Mouse (Mus musculus) lung, postnatal 4 days (tissue): ENCODE measurements around the gene Abr.

Experiments used
- DNase-seq, 2 experiments: peaks; one replicate each; pipeline ENCODE4 v3.0.0; 2021

Abr gene

DNA sequence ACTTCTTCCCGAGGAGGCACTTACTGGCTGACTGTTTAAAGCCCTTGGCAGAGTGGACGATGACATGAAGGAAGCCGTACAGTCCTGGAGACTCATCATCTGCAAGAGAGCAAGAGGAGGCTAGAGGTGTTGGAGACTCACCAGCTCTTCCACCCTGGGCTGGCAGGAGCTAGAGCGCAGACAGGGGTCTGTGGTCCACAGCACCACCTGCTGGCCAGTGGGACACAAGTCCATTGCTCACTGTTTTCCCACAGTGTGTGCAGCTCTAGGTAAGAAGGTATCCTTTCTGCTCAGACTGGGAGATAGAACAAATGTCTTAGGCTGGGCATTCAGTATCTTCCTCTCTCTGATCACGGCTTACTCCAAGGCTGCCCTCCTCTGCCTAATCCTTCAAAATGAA lies 167.6 kb downstream of the Abr start:
- DNase-seq: peak; percentile 73 to 78

DNA sequence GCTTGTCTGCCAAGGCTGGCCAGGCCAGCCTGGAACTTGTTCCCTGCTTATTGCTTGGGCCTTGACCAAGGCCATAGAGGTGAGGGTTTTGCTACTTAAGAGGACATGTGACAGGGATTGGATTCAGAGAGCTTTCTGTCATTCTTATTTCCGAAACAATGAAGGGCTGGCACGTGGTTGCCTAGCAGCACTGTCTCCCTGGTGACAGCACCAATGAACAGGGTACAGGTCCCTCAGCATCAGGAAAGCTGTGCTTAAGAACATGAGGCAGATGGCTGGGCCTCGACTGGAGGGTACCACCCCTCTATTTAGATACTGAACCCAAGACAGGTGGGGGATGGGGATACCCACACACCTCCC lies 171.9 kb downstream of the Abr start:
- DNase-seq: no peak

DNA sequence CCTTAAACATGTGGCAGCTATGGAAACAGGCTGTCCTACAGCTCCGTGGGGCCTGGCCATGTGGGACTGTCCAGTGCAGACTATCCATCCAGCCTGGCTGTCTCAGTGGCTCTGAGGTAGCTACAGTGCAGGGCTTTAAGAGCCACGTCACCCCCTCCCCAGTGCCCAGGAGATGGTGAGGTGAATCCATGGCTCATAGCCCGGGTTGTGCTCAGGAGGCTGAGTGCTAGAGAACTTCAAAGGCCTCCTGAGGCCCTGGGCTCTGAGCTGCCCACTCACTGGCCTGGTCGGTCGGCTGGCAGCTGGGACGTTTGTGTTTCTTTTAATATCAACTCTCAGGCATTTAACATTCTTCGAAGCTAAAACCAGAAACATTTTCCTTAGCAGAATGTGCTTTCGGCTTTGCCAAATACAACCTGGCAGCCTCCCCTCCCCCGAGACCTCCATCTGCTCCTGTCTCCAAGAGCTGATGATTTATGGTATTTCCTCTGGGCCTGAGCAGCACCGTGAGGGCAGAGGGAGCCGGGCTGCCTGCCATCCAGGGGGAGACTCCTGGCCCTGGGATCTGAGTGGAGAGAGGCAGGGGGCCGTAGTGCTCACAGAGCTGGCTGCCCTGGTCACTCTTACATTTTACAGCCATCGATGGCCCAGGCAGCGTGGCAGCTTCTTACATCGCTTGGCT lies 172.5 kb downstream of the Abr start:
- DNase-seq: no peak

GRCm38 (mm10) chr11:76446251-76446650 lies 175.9 kb downstream of the Abr start:
- DNase-seq: no peak

DNA sequence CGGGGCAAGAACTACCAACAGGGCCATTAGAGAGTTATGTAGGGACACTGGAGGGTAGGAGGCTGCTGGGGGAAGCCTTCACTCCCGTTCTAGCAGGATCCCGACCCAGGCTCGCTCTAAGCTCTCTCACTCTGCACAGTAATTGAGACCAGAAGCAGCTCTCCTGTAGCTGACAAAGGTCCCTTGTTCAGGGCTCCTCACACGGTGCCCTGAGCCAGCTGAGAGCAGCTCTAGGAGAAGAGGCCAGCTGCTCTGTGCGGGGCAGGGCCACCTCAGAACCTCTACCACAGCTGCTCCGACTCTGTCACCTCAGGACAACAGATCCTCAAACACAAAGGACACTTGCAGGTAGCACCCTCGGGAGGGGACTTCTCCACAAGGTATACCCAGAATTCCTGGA lies 176.7 kb downstream of the Abr start:
- no peak for DNase-seq

GRCm38 (mm10) chr11:76439666-76440065 lies 182.4 kb downstream of the Abr start:
- DNase-seq: no peak

GRCm38 (mm10) chr11:76436864-76437437 lies 185.2 kb downstream of the Abr start:
- peak; percentile 73 to 85 for DNase-seq

GRCm38 (mm10) chr11:76436009-76436408 lies 186.1 kb downstream of the Abr start:
- DNase-seq: no peak

DNA sequence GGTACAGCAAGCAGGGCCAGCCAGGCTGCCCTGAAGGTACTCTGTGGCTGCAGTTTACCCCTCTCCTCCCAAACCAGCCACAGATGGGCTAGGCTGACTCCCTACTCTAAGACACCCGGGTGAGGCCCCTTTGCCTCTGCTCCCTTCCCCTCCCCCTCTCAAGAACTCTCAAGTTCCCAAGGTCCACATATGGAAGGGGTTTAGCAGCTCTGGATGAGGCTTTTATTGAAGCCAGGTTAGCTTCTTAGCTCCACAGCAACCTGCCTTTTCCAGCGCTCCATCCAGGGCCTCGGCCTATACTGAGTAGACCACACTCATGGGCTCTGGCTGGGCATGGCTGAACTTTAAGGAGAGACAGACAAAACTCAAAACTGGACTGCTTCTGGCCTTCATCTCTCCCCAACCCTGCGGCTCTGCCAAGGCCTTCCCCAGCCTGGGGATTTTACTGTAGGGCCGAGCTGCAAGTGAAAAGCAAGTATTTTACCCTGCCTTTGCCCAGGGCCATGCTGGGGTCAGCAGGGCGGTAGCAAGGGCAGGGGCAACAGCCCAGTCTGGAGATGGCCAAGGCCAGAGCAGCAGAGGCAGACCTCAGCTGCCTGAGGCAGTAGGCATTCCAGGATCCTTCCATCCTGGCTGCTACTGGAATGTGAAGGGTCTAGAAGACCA lies 192.0 kb downstream of the Abr start:
- DNase-seq: no peak

- DNase-seq: no peak
Observed at GRCm38 (mm10) chr11:76429556-76429955, 192.6 kb downstream of the Abr start.

DNA sequence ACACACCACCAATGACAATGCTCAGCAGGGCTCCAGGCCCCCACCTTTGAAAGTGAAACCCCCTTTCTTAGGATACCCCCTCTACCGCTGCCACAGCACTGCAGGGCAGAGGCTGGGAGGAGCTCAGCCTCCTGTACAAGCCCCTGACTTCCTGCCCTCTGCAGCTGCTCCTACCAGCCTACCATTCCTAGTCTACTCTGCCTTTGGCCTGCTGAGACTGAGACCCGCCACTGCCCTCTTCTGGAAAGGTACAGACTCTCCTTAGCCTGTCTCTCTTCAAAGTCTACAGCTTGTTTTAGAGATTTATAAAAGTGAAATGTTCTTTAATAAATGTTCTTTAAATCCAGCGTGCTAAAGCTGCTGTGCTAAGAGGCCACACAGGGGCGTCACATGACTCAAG lies 193.1 kb downstream of the Abr start:
- no peak for DNase-seq

DNA sequence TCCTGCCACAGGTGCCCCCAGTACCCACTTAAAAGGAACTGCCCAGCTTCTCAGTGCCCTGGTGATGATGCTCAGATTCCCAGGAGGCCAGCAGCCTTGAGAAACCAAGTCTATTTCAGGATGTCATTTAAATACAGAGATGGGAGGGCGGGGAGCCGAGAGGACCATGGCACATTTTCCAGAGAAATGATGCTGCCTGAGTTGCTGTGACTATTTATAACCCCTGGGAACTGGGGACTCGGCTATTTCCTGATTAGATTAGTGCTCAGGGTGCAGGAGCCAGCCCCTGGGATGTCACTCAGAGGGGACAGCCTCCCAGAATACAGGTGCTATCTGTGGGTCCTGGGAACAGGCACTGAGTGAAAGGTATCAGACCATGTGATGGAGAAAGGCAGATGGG lies 194.3 kb downstream of the Abr start:
- no peak for DNase-seq

DNA sequence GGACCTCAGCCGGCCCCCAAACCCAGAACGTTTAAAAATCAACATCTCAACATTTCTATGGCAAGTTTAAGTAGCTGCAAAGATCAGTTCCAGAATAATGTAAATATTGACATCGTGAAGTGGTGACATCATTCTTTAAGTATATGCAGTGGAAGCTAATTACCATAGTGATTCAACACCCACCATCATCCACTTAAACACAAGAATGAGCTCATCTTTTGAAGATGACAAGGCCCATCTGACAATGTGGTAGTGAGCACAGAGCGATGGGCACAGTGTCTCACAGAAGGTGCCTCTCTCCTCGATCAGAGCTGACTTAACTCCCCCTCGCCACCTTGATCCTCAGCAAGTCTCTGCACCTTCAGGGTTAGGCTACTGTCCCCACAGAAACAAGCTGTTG lies 196.4 kb downstream of the Abr start:
- DNase-seq: no peak

DNA sequence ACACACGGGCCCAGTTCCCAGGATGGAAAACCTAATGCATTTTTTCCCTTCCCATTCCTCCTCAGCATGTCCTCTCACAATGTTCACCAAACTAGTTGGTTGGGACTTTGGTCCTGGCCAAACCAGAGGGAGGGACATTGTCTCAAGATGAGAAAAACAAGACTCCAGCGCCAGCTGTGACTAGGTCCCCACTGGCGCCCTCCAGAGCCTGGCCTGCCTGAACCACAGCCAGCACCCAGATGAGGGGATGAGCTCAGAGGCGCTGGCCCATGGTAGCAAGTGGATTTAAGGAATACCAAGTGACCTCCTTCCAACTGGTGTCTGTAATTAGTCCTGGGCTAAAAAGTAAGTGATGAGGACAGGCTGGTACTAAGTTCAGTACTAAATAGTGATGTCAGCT lies 201.2 kb downstream of the Abr start:
- DNase-seq: peak; percentile 34 to 62

DNA sequence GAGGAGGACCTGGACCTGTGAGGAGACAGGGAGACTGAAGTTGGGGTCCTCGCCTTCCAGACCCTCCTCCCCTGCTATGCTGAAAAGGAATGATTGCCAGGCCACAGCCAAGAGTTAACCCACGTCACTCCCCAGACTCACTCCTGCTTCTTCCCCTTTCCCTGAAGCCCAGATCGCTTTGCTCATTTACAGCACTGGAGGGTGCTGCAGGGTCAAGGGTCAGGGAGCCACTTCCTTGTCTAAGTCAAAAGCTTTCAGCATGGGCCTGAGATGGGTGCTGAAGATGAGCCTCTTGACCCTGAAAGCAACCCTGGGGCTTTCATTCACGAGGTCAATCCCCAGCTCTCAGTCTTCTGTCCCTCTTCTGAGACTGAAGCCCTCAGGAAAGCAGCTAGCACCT lies 202.9 kb downstream of the Abr start:
- peak in 1 of 2 experiments; percentile 65 for DNase-seq

- no peak for DNase-seq
Observed at GRCm38 (mm10) chr11:76418423-76418822, 203.7 kb downstream of the Abr start.

- DNase-seq: no peak
Observed at GRCm38 (mm10) chr11:76415985-76416384, 206.1 kb downstream of the Abr start.

GRCm38 (mm10) chr11:76415001-76415400 lies 207.1 kb downstream of the Abr start:
- no peak for DNase-seq

GRCm38 (mm10) chr11:76413202-76413601 lies 208.9 kb downstream of the Abr start:
- peak in 1 of 2 experiments; percentile 50 for DNase-seq

DNA sequence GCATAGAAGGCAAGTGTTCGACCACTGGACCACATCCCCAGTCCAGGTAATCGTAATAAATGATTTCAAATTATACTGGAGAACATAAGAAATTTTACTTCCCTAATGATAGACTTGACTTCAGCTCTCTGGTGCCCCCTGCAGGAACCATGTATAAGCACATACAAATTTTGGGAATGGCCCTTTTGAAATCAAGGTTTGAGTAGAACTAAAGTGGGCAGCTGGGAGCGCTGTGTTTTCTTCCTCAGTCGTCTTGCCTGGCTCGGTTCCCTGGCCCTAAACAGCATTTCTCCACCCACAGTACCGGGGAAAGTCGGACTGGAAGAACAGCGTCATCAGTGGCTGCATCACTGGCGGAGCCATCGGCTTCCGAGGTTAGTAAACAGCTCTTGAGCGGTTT lies 211.3 kb downstream of the Abr start:
- peak; percentile 72 to 78 for DNase-seq

- DNase-seq: peak; percentile 96 to 98
Observed at GRCm38 (mm10) chr11:76406702-76407583, 215.2 kb downstream of the Abr start, which contains the start of gene Timm22. Gene Timm22, plus strand, starts transcription at chr11:76406952.

- no peak for DNase-seq
Observed at GRCm38 (mm10) chr11:76405626-76406264, 216.4 kb downstream of the Abr start.

DNA sequence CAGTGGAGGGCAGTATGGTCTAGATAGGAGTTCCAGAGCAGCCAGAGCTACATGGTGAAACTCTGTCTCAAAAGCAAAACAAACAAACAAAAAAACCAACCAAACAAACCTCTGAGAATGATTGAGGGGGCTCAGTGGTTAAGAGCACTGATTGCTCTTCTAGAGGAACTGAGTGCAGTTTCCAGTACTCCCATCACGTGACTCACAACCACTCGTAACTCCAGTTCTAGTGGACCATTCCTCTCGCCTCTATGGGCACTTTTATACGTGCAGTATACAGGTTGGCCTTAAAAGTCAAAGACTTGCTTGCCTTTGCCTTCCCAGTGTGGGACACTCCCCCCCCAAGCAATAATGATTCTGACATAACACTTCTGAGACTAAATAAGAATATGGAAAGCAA lies 217.0 kb downstream of the Abr start:
- no peak for DNase-seq
